Mouse (Mus musculus) forebrain, embryonic 11.5 days (tissue): ENCODE data around the gene Taf10. TPM values are rescaled to one million over a fixed set of nuclear protein-coding genes. Genes with fewer than 3 reads are reported as not detected.
A peak's percentile ranks its signal among the peaks of the same experiment; 100 is the strongest.
"Not testable (repeated sequence)": the region's sequence is repeated elsewhere in the genome, so short reads cannot be mapped to it uniquely, and the experiment has no call there.

Experiments
- ATAC-seq: fragments of 200-750 bp; cut with Nextera tagmentation; replicated peaks from 2 replicates; pipeline ENCODE4 v1.8.0; 2017; ENCODE audit warnings: moderate TSS enrichment; ENCODE audit not compliant: low FRiP score
- DNase-seq: peaks from one replicate; pipeline ENCODE4 v3.0.0-alpha.2; 2017; ENCODE audit warnings: low spot score
- H3K27ac ChIP-seq: fragments of 300-500 bp; sonication (generic); 2 replicates; pipeline ENCODE4 v1.5.1; 2014; ENCODE audit warnings: low read depth, low read length
- H3K27me3 ChIP-seq: fragments of 300-500 bp; sonication (generic); 2 replicates; pipeline ENCODE4 v1.6.1; 2014; ENCODE audit warnings: mild to moderate bottlenecking, low read length, mixed read lengths; ENCODE audit not compliant: control insufficient read depth, insufficient read depth
- H3K36me3 ChIP-seq: fragments of 300-500 bp; sonication (generic); 2 replicates; pipeline ENCODE4 v1.6.1; 2014; ENCODE audit warnings: mild to moderate bottlenecking, low read length, moderate library complexity, mixed read lengths; ENCODE audit not compliant: control insufficient read depth, insufficient read depth
- H3K4me1 ChIP-seq: fragments of 300-500 bp; sonication (generic); replicated peaks from 2 replicates; pipeline ENCODE4 v1.6.1; 2014; ENCODE audit warnings: low read length, mixed read lengths; ENCODE audit not compliant: control insufficient read depth, insufficient read depth
- H3K4me2 ChIP-seq: fragments of 300-500 bp; sonication (generic); 2 replicates; pipeline ENCODE4 v1.6.1; 2014; ENCODE audit warnings: low read depth, mild to moderate bottlenecking, low read length, moderate library complexity, mixed read lengths; ENCODE audit not compliant: severe bottlenecking
- H3K4me3 ChIP-seq: fragments of 300-500 bp; sonication (generic); 2 replicates; pipeline ENCODE4 v1.5.1; 2014; ENCODE audit warnings: low read depth, low read length
- H3K9ac ChIP-seq: fragments of 300-500 bp; sonication (generic); 2 replicates; pipeline ENCODE4 v1.6.1; 2014; ENCODE audit warnings: low read length
- H3K9me3 ChIP-seq: fragments of 300-500 bp; sonication (generic); 2 replicates; pipeline ENCODE4 v1.6.1; 2016; ENCODE audit warnings: low read length, mixed read lengths; ENCODE audit not compliant: control insufficient read depth
- WGBS: fragments of 180-500 bp; shearing (Covaris S2); extraction: QIAGEN DNeasy Blood & Tissue Kit; methylation state at CpG from one replicate; pipeline ENCODE4 v1.1.7; 2014; 5-methylcytosine and 5-hydroxymethylcytosine counted together
- polyA plus RNA-seq: library from polyadenylated mRNA; unstranded; fragments of >200 nt; fragmentation: Nextera tagmentation; extraction: Ambion mirVana; gene quantifications from 2 replicates; pipeline ENCODE4 v1.2.1, GENCODE M21; 2014

Gene Taf10
- polyA plus RNA-seq, 1 experiment from 2014 or later: 196 TPM

DNA sequence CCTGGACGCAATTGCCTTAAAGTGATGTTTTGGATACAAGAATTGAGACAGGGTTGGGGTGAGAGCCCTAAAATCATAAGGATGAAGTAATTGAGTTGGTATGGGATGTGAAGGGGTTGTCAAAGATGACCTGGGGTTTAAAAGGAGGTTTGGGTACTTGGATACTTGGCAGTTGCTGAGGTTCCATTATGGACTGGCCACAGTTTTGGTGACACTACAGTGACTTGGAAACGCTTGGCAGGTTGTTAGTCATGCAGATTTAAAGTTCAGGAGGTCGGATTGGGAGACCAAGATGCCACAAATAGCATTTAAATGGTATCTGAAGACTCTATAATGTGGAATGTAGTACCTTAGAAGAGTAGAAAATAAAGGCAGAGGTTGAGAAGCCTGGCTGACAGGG lies 6.5 kb downstream of the Taf10 start:
- peaks cover 2% of the 10 kb centered on the region; the same call in 1 of the 2 replicates for H3K4me1 ChIP-seq
- WGBS: 38% methylated on average over 3 of the region's 3 CpGs
- peak overlapping the region; percentile 88; the same call in 1 of the 2 replicates for H3K9ac ChIP-seq
- H3K27me3 ChIP-seq: no peaks in the 10 kb centered on the region
- H3K4me3 ChIP-seq: peak overlapping the region; percentile 82
- peak overlapping the region; percentile 69 for H3K4me2 ChIP-seq
- no peaks in the 10 kb centered on the region for H3K9me3 ChIP-seq
- H3K36me3 ChIP-seq: peaks cover 11% of the 10 kb centered on the region; the same call in 1 of the 2 replicates
- ATAC-seq (no peak), DNase-seq (no peak)
- H3K27ac ChIP-seq: no peak overlapping the region

DNA sequence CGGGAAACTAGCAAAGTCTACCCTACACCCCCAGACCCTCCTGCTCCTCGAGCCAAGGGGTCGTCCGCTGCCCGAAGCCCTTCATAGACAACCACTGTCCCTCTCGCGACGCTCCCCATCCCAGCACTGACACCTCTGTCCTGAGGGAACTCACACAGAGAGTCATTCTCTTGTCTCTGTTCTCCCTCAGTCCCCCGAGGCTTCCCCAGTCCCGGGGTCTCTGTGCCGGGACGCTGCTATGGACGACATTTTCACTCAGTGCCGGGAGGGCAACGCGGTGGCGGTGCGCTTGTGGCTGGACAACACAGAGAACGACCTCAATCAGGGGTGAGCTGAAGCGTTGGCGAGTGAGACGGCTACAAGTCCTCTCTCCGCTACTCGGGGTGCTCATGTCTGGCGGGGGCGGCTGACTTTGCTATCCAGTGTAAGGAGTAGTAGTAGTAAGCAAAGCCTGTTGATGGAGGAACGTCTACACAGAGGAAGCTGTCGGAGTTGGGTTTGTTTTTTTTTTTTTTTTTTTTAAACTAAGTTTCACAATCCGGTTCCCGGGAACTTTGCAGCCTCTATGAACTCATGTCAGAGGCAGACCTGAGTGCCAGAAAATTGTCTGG lies 7.1 kb downstream of the Taf10 start, which contains the start of gene Rrp8:
Gene Rrp8 (minus strand): TSS at position 475 of the 611 bp plus-strand sequence.
- no peak for DNase-seq
- peak within 1 kb of the TSS; percentile 82 for H3K4me3 ChIP-seq
- no peaks in the 10 kb centered on the region for H3K27me3 ChIP-seq
- H3K27ac ChIP-seq: peak within 1 kb of the TSS; percentile 55
- peak within 1 kb of the TSS; percentile 88 for H3K9ac ChIP-seq
- ATAC-seq: no peak
- H3K4me2 ChIP-seq: peak within 1 kb of the TSS; percentile 69
- peaks cover 2% of the 10 kb centered on the region; the same call in 1 of the 2 replicates for H3K4me1 ChIP-seq
- H3K9me3 ChIP-seq: no peaks in the 10 kb centered on the region
- WGBS: under 1% methylated on average over 30 of the region's 30 CpGs
- peaks cover 14% of the 10 kb centered on the region; the same call in 1 of the 2 replicates for H3K36me3 ChIP-seq

- H3K27ac ChIP-seq: peak within 1 kb of the TSS; percentile 55
- H3K4me2 ChIP-seq: peak within 1 kb of the TSS; percentile 69
- WGBS: under 1% methylated on average over 37 of the region's 62 CpGs
- ATAC-seq (peak; percentile 98), DNase-seq (peak; percentile 92)
- H3K27me3 ChIP-seq: no peaks in the 10 kb centered on the region
- peak within 1 kb of the TSS; percentile 82 for H3K4me3 ChIP-seq
- H3K4me1 ChIP-seq: peaks cover 2% of the 10 kb centered on the region; the same call in 1 of the 2 replicates
- peaks cover 10% of the 10 kb centered on the region; the same call in 1 of the 2 replicates for H3K36me3 ChIP-seq
- peak within 1 kb of the TSS; percentile 88 for H3K9ac ChIP-seq
- no peaks in the 10 kb centered on the region for H3K9me3 ChIP-seq
Measured at GRCm38 (mm10) chr7:105736264-105736901, 7.8 kb downstream of the Taf10 start, which contains the start of gene Ilk. Ilk (plus strand) TSS chr7:105736592.

DNA sequence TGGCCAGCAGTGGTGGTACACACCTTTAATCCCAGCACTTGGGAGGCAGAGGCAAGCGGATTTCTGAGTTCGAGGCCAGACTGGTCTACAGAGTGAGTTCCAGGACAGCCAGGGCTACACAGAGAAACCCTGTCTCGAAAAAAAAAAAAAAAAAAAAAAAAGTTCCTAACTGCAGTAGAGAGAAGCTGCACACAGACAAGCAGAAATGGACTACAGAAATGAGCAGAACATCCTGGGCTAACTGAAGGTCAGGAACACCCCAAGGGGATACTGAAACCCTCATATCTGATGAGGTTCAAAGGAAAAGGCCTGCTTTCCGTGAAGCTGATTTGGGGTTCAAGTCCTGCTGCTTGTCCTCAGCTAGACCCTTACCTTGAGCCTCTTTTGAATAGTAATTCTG lies 8.7 kb downstream of the Taf10 start:
- not testable (repeated sequence) for H3K36me3 ChIP-seq
- 62% methylated on average over 4 of the region's 4 CpGs for WGBS

GRCm38 (mm10) chr7:105734826-105735225 lies 9.3 kb downstream of the Taf10 start:
- Histone ChIP-seq H3K27ac (no peak overlapping the region), H3K9me3 (no peaks in the 10 kb centered on the region), H3K4me3 (no peak overlapping the region), H3K4me2 (no peak overlapping the region), H3K4me1 (peaks cover 2% of the 10 kb centered on the region; the same call in 1 of the 2 replicates), H3K27me3 (no peaks in the 10 kb centered on the region), H3K9ac (no peak overlapping the region), H3K36me3 (peaks cover 9% of the 10 kb centered on the region; the same call in 1 of the 2 replicates)
- ATAC-seq (no peak), DNase-seq (no peak)
- WGBS: 87% methylated on average over 8 of the region's 8 CpGs

More for the DNA sequence above, 8.7 kb downstream of the Taf10 start:
- not testable (repeated sequence) for DNase-seq, H3K4me1 ChIP-seq, ATAC-seq, H3K27me3 ChIP-seq, H3K9me3 ChIP-seq, H3K27ac ChIP-seq
- peak overlapping the region; percentile 82 for H3K4me3 ChIP-seq
- peak overlapping the region; percentile 88 for H3K9ac ChIP-seq
- H3K4me2 ChIP-seq: peak overlapping the region; percentile 69

- Histone ChIP-seq H3K36me3 (peaks cover 9% of the 10 kb centered on the region; the same call in 1 of the 2 replicates), H3K4me1 (peaks cover 2% of the 10 kb centered on the region; the same call in 1 of the 2 replicates), H3K4me2 (no peak overlapping the region), H3K4me3 (no peak overlapping the region), H3K27me3 (no peaks in the 10 kb centered on the region), H3K27ac (no peak overlapping the region), H3K9me3 (no peaks in the 10 kb centered on the region), H3K9ac (no peak overlapping the region)
- ATAC-seq (no peak), DNase-seq (no peak)
- 94% methylated on average over 11 of the region's 11 CpGs for WGBS
Measured at GRCm38 (mm10) chr7:105733836-105734235, 10.3 kb downstream of the Taf10 start.

DNA sequence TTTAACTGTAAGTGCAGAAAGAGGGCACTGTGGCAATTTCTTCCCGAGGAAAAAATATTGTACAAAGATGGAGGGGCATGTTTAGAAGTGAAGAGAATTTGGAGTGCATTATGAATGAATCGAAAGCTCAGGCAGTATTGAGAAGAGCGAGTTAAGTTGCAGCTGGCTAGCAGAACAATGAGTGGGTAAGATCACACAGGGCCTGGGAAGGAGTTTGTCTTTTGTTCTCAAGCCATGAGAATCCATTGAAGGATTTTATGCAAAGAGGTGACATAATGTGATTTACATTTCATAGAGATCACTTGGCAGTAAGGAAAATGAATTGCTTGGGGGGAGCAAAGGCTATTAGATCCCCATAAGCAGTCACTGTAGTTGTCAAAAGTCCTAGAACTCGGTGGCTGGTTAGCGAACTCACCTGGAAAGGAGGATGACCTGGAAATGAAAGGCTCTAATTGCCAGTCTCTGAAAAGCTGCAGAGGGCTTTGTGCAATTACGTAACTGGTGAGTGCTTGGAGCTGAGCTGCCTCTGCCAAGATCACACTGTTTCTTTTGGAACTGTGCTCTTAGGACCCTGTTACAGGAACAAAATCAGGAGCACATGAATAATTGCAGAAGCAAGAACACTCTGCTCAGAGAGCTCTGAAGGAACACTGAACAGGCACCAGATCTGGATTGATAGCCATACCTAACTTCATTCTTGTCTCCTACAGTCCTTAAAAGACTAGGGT lies 15.3 kb downstream of the Taf10 start:
- 0 out of 2 replicates have a peak overlapping the region, but pooled peaks have one; percentile 7 for H3K9ac ChIP-seq
- no peaks in the 10 kb centered on the region; the same call in 1 of the 2 replicates for H3K4me1 ChIP-seq
- H3K4me3 ChIP-seq: no peak overlapping the region
- peak overlapping the region; percentile 46 for H3K27ac ChIP-seq
- DNase-seq (no peak), ATAC-seq (peak; percentile 49)
- no peaks in the 10 kb centered on the region for H3K9me3 ChIP-seq
- H3K4me2 ChIP-seq: no peak overlapping the region
- no peaks in the 10 kb centered on the region for H3K27me3 ChIP-seq
- H3K36me3 ChIP-seq: peaks cover 9% of the 10 kb centered on the region; the same call in 1 of the 2 replicates
- WGBS: 49% methylated on average over 6 of the region's 6 CpGs

DNA sequence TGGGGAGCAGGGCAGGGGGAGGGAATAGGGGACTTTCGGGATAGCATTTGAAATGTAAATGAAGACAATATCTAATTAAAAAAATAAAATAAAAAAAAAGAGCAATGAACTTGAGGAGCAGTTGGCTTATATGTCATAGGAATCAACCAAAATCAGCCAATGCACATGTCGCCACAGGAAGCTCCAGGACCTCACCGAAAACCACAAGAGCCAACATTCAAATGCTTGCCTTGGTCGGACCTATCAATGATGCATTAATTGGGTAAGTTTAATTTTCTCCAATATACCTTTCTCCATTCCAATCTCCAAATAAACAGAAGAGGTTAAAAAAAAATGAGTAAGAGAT lies 17.2 kb downstream of the Taf10 start:
- DNase-seq (no peak), ATAC-seq (no peak)
- H3K4me1 ChIP-seq: no peaks in the 10 kb centered on the region; the same call in 1 of the 2 replicates
- no peaks in the 10 kb centered on the region for H3K27me3 ChIP-seq
- no peak overlapping the region for H3K27ac ChIP-seq
- no peaks in the 10 kb centered on the region for H3K9me3 ChIP-seq
- WGBS: 91% methylated on average over 4 of the region's 4 CpGs
- H3K4me2 ChIP-seq: no peak overlapping the region
- H3K9ac ChIP-seq: no peak overlapping the region
- no peak overlapping the region for H3K4me3 ChIP-seq
- no peaks in the 10 kb centered on the region; the same call in 1 of the 2 replicates for H3K36me3 ChIP-seq
